Mouse (Mus musculus): ENCODE data around the gene Itpkb.

Gene Itpkb

GRCm38 (mm10) chr1:180339143-180339542 is 8.9 kb downstream of the Itpkb start:
- DNase-seq (ENCODE audit: extremely low spot score, low spot score), result no peak

GRCm38 (mm10) chr1:180342944-180343343 is 12.7 kb downstream of the Itpkb start:
- no peak for DNase-seq (ENCODE audit: extremely low spot score, low spot score)

GRCm38 (mm10) chr1:180343434-180344210 is 13.3 kb downstream of the Itpkb start:
- no peak for DNase-seq (ENCODE audit: extremely low spot score, low spot score)

DNA sequence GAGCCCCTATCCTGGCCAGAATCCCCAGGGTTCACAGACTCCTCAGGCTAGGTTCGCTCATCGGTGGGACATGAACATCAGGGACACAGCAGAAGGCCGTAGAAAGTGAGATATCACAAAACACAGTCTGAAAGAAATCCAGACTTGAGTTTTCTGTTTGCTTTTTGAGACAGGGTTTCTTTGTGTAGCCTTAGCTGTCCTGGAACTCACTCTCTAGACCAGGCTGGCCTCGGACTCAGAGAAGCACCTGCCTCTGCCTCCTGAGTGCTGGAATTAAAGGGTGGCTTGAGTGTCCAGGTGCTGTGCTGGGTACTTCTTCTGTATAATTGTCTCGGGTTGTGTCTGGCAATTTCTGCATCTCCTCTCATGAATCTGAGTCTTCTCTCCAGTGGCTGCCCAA is 14.8 kb downstream of the Itpkb start:
- DNase-seq (ENCODE audit: extremely low spot score, low spot score), result no peak

DNA sequence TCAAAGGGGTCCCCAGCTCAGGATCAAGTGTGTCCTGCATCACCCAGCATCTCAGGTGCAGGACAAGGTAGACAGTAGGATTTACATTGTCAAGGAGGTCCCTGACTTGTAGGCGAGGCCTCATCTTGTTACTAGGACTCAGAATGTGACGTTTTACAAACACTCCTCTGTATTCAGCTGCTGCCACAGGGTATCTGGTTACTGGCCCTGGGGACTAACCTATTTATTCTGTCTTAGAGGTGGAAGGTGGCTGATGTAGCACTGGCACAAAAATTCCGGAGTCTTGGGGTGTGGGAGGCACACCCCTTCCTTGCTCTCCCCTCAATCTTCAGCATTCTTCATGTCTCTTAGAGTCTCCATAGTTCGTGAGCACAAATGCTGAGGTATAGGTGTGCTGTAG is 16.8 kb downstream of the Itpkb start:
- no peak for DNase-seq (ENCODE audit: extremely low spot score, low spot score)

GRCm38 (mm10) chr1:180347907-180348306 is 17.6 kb downstream of the Itpkb start:
- no peak for DNase-seq (ENCODE audit: extremely low spot score, low spot score)

GRCm38 (mm10) chr1:180349090-180349489 is 18.8 kb downstream of the Itpkb start:
- DNase-seq (ENCODE audit: extremely low spot score, low spot score), result no peak

- DNase-seq (ENCODE audit: extremely low spot score, low spot score), result no peak
Measured at GRCm38 (mm10) chr1:180352258-180352657, 22.0 kb downstream of the Itpkb start.

GRCm38 (mm10) chr1:180354129-180354528 is 23.8 kb downstream of the Itpkb start:
- DNase-seq (ENCODE audit: extremely low spot score, low spot score), result no peak

GRCm38 (mm10) chr1:180354976-180355730 is 24.9 kb downstream of the Itpkb start:
- no peak for DNase-seq (ENCODE audit: extremely low spot score, low spot score)

DNA sequence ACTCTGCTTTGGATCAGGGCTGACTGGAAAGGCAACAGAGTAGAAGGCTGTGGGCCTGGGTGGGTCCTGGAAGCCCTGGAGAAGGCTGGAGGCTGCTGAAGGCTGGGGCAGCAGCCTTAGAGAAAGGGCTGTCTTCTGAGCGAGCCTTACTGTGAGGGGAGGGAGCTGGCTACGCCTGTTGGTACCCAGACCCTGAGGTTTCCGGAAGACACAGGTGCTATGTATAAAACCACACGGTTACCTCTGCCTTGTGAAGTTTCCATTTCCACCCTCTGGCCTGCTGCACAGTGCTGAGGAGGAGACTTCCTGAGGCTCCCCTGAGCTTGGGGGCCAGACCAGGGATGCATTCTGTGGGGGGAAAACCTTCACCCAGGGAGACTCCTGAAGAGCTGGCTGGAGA is 25.9 kb downstream of the Itpkb start:
- no peak for DNase-seq (ENCODE audit: extremely low spot score, low spot score)

DNA sequence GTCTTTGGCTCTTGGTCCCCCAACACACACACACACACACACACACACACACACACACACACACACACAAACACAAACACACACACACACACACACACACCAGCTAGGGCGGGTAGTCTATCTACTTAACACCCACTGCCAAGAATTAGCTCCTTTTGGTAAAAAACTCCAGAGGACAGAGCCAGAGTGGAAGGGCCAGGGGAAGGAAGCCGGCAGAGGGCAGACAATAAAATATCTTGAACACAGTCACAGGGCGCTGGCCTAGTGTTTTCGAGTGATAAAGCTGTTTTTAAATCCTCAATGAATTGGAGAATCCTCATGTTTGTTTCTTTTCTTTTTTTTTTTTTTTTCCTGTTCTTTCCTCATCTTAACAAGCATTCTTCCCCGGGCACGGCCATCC is 26.6 kb downstream of the Itpkb start:
- DNase-seq (ENCODE audit: extremely low spot score, low spot score), result no peak

DNA sequence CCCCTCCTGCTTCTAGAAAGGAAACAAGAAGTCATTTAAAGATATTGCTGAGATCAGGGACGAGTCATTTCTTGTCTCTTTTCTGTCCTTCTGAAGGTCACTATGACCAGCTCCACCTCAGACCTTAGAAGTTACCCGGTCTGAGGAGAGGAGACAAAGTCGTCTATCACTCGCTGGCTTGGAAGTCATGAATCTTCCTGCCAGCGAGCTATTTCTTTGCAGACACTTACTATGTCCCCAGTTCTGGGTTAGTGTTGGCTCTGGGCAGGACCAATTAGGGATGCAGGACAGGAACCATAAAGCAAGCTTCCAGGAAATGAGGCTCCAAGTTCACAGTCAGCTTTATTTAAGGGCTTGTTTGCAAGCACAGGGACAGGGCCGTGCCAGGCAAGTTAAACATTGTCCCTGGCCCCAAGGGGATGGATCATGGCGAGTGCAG is 27.6 kb downstream of the Itpkb start:
- no peak for DNase-seq (ENCODE audit: extremely low spot score, low spot score)

- DNase-seq (ENCODE audit: extremely low spot score, low spot score), result no peak
Measured at GRCm38 (mm10) chr1:180358466-180358865, 28.2 kb downstream of the Itpkb start.

DNA sequence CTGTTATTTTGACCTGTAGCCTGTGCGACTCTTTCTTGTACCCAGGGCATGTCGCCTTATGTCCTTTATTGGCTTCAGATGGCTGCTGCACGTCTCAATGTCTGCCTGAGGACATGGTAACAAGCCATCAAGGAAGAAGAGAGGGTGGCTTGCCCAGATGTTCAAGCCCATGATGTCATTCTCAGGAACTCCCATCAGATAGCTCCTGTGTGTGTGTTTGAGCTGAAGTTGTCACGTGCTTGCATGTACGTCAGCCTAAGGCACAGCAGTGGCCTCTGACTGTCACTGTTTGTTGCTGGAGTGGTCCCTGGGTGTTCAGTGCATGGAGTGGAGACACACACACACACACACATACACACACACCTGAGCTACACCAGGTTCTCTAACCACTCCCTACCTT is 29.0 kb downstream of the Itpkb start:
- no peak for DNase-seq (ENCODE audit: extremely low spot score, low spot score)

DNA sequence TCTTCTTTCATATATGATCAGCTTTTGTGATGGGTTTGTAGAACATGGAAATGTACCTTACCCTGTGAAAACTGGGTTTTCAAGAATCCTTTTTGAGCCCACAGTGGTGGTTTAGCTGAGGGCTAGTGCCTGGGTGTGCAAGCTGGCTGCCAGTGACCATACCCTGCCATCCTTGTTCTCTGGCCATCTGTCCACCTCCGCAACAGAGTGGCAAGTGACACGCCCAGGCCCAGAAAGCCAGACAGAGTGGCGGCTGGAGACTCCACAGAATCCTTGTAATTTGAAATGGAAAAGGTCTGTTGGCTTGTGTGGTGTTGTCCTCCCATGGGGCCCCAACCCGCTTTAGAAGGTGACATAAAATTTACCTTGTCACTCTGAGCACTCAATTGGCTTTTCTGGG is 31.9 kb downstream of the Itpkb start:
- no peak for DNase-seq (ENCODE audit: extremely low spot score, low spot score)

- no peak for DNase-seq (ENCODE audit: extremely low spot score, low spot score)
Measured at GRCm38 (mm10) chr1:180362844-180363243, 32.6 kb downstream of the Itpkb start.

DNA sequence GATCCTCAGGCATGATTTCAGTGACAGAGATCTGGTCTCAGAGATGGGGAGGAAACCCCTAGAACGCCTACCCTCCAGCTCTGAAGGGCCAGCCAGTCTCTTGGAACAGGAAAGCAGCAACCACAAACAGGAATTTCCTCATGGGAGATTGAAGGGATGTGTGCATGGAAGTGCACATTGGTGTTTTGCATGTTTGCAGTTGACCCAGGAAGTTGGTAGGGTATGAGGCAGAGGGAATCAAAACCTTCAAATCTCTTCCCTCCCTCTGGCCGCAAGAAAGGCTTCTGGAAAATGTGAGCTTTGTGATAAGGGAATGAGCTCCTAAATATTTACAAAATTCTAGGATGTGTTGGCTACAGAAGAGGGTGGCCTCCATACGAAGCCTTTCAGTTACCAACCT is 33.0 kb downstream of the Itpkb start:
- DNase-seq (ENCODE audit: extremely low spot score, low spot score), result no peak

- DNase-seq (ENCODE audit: extremely low spot score, low spot score), result no peak
Measured at GRCm38 (mm10) chr1:180364005-180364404, 33.7 kb downstream of the Itpkb start.

DNA sequence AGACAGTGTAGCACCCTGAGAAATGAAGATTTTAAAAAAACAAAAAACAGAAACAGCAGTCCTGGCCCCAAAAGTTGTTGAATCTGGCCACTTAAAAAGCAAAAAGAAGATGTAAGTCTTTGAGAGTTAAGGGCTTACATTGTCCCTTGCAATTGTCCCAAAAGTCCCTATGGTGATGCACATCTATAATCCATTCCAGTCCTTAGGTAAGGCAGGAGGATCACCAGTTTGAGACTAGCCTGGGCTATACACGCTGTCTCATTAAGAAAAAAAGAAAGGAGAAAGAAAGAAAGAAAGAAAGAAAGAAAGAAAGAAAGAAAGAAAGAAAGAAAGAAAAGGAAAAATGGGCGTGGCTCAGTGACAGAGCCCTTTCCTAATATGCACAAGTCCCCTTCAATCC is 34.4 kb downstream of the Itpkb start:
- no peak for DNase-seq (ENCODE audit: extremely low spot score, low spot score)

DNA sequence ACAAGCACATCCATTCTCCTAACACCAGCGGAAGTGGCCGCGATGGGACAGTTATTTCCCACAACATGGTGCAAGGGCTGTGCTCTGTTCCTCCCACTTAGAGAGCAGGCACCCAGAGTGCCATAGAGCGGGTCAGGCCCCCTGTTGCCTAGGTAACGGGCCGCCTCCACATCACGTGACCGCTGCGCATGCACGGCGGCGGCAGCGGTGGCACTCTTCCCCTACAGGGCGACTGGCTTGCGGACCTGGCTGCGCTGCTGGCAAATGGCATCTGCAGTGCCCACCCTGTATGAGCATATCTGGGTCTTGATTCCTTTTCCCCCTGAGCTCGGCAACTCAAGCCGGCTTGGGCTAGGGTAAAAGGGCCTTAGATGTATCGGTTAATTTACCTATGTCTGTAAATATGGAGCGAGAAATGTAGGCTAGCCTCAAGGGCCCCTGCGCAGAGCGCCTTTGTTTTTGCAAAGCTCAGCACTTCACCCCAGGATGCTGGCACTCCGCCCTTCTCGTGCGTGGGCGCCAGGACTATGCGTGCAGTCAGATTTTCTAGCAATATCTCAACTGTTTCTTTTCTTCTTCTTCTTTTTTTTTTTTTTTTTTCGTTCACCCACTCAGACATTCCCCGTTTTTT is 35.0 kb downstream of the Itpkb start:
- peak; percentile 96 for DNase-seq (ENCODE audit: extremely low spot score, low spot score)

Data from neural tube, embryonic 10.5 days (tissue).